Mouse (Mus musculus) stomach, embryonic 14.5 days (tissue): ENCODE measurements around the gene Kcnd3. TPM values are rescaled to one million over a fixed set of nuclear protein-coding genes. Genes with fewer than 3 reads are reported as not detected.
A peak's percentile ranks its signal among the peaks of the same experiment; 100 is the strongest.

ENCODE experiments used
- ATAC-seq: fragments of 200-750 bp; cut with Nextera tagmentation; 2 replicates; pipeline ENCODE4 v1.8.0; 2017; ENCODE audit warnings: low read depth, moderate TSS enrichment; ENCODE audit not compliant: insufficient number of reproducible peaks, insufficient read depth, low FRiP score
- H3K27ac ChIP-seq: fragments of 300-500 bp; sonication (generic); 2 replicates; pipeline ENCODE4 v1.5.1; 2014; ENCODE audit warnings: mild to moderate bottlenecking, low read length, moderate library complexity, mixed read lengths
- H3K27me3 ChIP-seq: fragments of 300-500 bp; sonication (generic); 2 replicates; pipeline ENCODE4 v1.6.1; 2014; ENCODE audit warnings: low read length, control low read depth, mixed read lengths; ENCODE audit not compliant: control insufficient read depth, insufficient read depth
- H3K36me3 ChIP-seq: fragments of 300-500 bp; sonication (generic); 2 replicates; pipeline ENCODE4 v1.6.1; 2014; ENCODE audit warnings: mild to moderate bottlenecking, control low read depth, low read length, moderate library complexity, mixed read lengths; ENCODE audit not compliant: control insufficient read depth, insufficient read depth
- H3K4me1 ChIP-seq: fragments of 300-500 bp; sonication (generic); 2 replicates; pipeline ENCODE4 v1.6.1; 2014; ENCODE audit warnings: low read length, control low read depth, mixed read lengths; ENCODE audit not compliant: control insufficient read depth, insufficient read depth
- H3K4me2 ChIP-seq: fragments of 300-500 bp; sonication (generic); replicated peaks from 2 replicates; pipeline ENCODE4 v1.6.1; 2014; ENCODE audit warnings: low read depth, low read length, control low read depth
- H3K4me3 ChIP-seq: fragments of 300-500 bp; sonication (generic); 2 replicates; pipeline ENCODE4 v1.5.1; 2014; ENCODE audit warnings: low read depth, low read length, control low read depth
- H3K9ac ChIP-seq: fragments of 300-500 bp; sonication (generic); replicated peaks from 2 replicates; pipeline ENCODE4 v1.6.1; 2014; ENCODE audit warnings: low read depth, mild to moderate bottlenecking, control low read depth, low read length, moderate library complexity, mixed read lengths
- H3K9me3 ChIP-seq: fragments of 300-500 bp; sonication (generic); 2 replicates; pipeline ENCODE4 v1.6.1; 2016; ENCODE audit warnings: low read depth, low read length, control low read depth; ENCODE audit not compliant: control insufficient read depth
- WGBS: fragments of 180-500 bp; shearing (Covaris S2); extraction: QIAGEN DNeasy Blood & Tissue Kit; methylation state at CpG from one replicate; pipeline ENCODE4 v1.1.7; 2014; 5-methylcytosine and 5-hydroxymethylcytosine counted together
- polyA plus RNA-seq: library from polyadenylated mRNA; unstranded; fragments of >200 nt; fragmentation: Nextera tagmentation; extraction: Ambion mirVana; gene quantifications from 2 replicates; pipeline ENCODE4 v1.2.1, GENCODE M21; 2014

Gene Kcnd3
- polyA plus RNA-seq, 1 experiment from 2014 or later, result 14.4 TPM

DNA sequence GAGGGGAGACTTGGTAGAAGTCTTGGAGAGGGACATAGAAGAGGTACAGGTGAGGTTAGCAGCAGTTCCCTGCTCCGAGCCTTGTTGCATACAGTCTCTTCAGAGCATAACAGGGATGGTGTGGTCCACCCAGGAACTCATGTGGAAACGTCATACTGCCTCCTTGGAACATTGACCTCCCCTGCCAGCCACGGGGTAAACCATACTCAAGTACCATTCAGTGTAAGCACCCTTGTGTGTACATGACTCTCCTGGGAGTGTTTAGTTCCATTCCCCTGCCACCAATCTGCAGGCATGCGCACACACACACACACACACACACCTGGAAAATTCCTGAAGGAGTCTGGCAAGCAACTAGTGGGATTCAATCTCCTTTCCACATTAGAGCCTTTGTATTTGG is 90.6 kb downstream of the Kcnd3 start:
- 78% methylated on average over 4 of the region's 4 CpGs for WGBS
- Histone ChIP-seq H3K4me1 (peaks cover 8% of the 10 kb centered on the region; the same call in 1 of the 2 replicates), H3K4me3 (no peak overlapping the region)

DNA sequence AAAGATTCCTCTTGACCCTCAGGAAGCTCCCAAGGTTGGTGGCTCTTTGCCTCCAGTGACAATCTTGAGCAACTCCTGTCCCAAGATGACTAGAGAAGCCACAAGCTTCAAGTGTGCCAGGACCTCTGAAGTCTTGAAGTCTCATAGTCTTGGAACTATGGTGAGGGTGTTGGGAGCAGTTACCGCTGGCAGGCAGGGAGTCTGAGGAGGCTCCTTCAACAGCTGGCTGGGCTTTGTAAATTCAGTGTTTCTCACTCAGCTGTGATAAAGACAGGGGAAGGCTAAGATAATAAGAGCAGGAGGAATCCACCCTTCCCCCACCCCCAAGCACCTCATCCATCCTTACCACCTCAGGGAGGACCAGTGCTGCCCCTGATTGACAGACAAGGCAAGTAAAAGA is 92.0 kb downstream of the Kcnd3 start:
- WGBS, result 55% methylated on average over 1 of the region's 1 CpGs
- Histone ChIP-seq H3K9ac (no peak overlapping the region), H3K27me3 (no peaks in the 10 kb centered on the region)

More for the DNA sequence above, 90.6 kb downstream of the Kcnd3 start:
- no peak overlapping the region for H3K27ac ChIP-seq
- no peaks in the 10 kb centered on the region for H3K27me3 ChIP-seq
- no peak for ATAC-seq
- H3K36me3 ChIP-seq, result no peaks in the 10 kb centered on the region
- H3K9ac ChIP-seq, result no peak overlapping the region
- no peak overlapping the region for H3K4me2 ChIP-seq
- no peaks in the 10 kb centered on the region for H3K9me3 ChIP-seq

DNA sequence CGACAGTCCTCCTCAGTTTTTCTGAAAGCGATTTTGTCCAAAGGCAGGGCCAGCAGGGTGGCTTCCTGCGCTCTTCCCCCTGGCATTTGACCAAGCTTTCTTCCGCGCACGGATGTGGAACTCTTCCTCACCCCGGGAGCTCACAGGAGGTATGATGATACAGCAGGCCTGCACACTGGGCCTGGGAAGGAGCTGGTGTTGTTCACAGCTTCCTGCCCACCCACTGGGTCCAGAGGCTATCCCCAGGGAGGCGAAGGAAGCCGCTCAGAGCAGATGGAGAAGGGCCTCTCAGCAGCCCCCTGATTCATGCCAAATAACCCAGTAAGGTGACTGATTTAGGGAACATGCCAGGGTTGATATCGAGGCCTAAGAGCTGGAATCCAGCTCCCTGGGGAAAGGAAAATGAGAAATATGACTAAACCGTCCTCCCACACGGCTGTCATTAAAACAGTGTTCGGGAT is 94.5 kb downstream of the Kcnd3 start:
- Histone ChIP-seq H3K4me1 (no peaks in the 10 kb centered on the region), H3K9ac (no peak overlapping the region), H3K36me3 (no peaks in the 10 kb centered on the region), H3K27ac (no peak overlapping the region), H3K4me3 (no peak overlapping the region), H3K4me2 (no peak overlapping the region), H3K27me3 (no peaks in the 10 kb centered on the region), H3K9me3 (no peaks in the 10 kb centered on the region)
- ATAC-seq, result no peak
- WGBS, result 46% methylated on average over 13 of the region's 13 CpGs

More for the DNA sequence above, 92.0 kb downstream of the Kcnd3 start:
- H3K4me1 ChIP-seq, result peaks cover 4% of the 10 kb centered on the region; the same call in 1 of the 2 replicates
- H3K36me3 ChIP-seq, result no peaks in the 10 kb centered on the region
- no peak overlapping the region for H3K27ac ChIP-seq
- no peak overlapping the region for H3K4me3 ChIP-seq
- ATAC-seq, result no peak
- H3K9me3 ChIP-seq, result no peaks in the 10 kb centered on the region
- no peak overlapping the region for H3K4me2 ChIP-seq

DNA sequence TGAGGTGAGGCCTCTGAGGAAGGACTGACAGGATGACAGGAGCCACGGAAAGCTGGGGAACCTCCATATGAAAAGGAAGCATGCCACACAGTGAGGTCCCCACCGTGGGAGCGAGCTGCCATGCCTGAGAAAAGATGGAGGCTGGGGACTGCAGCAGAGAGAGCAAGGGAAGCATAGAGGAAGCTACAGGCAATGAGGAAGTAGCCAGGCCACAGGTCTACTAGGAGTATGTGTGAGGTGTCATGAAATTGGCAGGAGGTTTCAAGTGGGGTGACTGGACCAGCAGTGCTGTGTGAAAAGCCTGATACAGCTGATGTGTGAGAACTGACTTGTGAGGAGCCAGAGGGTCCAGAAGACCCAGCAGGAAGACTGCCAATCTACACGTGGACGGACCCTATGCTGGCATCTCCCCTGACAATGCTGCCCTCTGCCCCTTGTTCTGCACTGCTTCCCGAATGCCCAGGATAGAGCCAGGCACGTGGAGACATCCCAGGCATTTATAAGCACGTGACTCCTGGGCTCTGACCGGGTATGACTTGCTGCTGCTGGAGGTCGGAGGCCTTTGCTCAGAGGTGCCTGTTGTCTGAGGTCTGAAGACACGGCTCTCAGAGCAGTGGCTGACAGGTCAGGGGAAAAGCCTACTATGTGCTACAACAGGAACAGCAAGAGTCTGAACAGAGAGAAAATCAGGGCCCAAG is 96.1 kb downstream of the Kcnd3 start:
- Histone ChIP-seq H3K27ac (no peak overlapping the region), H3K4me1 (no peaks in the 10 kb centered on the region), H3K27me3 (no peaks in the 10 kb centered on the region), H3K36me3 (no peaks in the 10 kb centered on the region), H3K9ac (no peak overlapping the region), H3K4me3 (no peak overlapping the region), H3K4me2 (no peak overlapping the region), H3K9me3 (no peaks in the 10 kb centered on the region)
- no peak for ATAC-seq
- WGBS, result 78% methylated on average over 11 of the region's 11 CpGs

DNA sequence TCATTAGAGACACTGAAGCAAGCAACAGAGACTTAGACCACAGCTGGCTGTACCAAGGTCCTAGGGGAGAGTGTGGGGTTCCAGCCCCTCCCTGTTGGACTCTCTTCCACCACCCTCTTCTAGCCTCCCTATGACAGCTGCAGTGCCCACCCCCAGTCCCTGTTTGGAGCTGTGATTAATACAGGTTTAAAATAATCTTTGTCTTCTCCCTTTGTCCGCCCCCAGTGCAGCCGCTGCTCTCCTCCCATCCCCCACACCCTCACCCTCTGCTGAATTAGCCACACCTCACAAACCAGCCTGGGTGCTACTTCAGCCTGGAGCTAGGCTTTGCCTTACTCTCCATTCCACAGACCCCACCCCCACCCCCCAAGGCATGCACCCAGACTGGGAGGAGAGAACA is 107.3 kb downstream of the Kcnd3 start:
- H3K4me1 ChIP-seq, result no peaks in the 10 kb centered on the region; the same call in 1 of the 2 replicates
- peak; percentile 42; the same call in 1 of the 2 replicates for ATAC-seq
- no peaks in the 10 kb centered on the region for H3K36me3 ChIP-seq
- H3K9ac ChIP-seq, result no peak overlapping the region
- no peaks in the 10 kb centered on the region for H3K27me3 ChIP-seq
- WGBS, result 3% methylated on average over 2 of the region's 2 CpGs
- no peaks in the 10 kb centered on the region for H3K9me3 ChIP-seq
- H3K4me2 ChIP-seq, result no peak overlapping the region
- no peak overlapping the region for H3K27ac ChIP-seq
- no peak overlapping the region for H3K4me3 ChIP-seq

DNA sequence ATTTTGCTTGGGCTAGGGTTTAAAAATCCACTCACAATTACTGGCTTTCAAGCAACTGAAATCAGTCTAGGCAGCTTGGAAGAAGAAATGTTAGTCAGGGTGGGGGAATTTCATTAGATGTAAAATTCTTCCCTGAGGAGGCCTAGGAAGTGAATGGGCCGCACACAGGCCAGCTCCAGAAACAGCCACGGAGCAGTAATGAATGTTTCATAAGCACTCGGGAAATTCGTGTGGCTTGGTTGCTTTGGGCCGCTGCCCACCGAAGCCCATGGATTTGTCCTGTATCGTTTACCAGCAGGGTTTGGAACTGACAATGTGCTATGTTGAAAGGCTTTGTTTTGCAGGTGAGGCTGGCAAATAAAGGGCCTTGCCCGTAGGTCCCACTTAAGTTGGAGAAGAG is 114.8 kb downstream of the Kcnd3 start:
- Histone ChIP-seq H3K4me2 (no peak overlapping the region), H3K36me3 (no peaks in the 10 kb centered on the region), H3K4me1 (no peaks in the 10 kb centered on the region; the same call in 1 of the 2 replicates), H3K9ac (no peak overlapping the region), H3K27me3 (no peaks in the 10 kb centered on the region), H3K4me3 (no peak overlapping the region), H3K9me3 (no peaks in the 10 kb centered on the region), H3K27ac (no peak overlapping the region)
- 75% methylated on average over 8 of the region's 8 CpGs for WGBS
- ATAC-seq, result no peak

DNA sequence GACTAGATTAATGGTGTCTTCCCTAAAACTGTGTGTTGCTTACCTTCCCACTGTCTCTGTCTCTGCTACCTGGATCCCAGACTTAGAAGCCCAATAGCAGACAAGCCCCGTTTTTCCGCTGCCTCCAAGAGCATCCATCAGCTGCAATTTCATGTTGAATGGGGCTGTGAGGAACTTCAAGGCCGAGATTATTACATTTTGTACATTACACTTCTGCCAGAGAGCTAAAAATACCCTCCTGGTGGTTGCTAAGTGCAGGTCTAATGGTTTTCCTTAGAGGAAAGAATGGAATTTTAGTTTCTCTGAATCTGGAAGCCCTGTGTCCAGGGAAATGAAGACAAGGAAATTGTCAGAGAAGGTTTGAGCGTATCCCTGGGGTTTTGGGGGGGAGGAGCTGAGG is 115.3 kb downstream of the Kcnd3 start:
- Histone ChIP-seq H3K4me3 (no peak overlapping the region), H3K27ac (no peak overlapping the region), H3K4me1 (no peaks in the 10 kb centered on the region; the same call in 1 of the 2 replicates), H3K36me3 (no peaks in the 10 kb centered on the region), H3K9me3 (no peaks in the 10 kb centered on the region), H3K27me3 (no peaks in the 10 kb centered on the region), H3K9ac (no peak overlapping the region), H3K4me2 (no peak overlapping the region)
- WGBS, result 61% methylated on average over 4 of the region's 4 CpGs
- no peak for ATAC-seq

DNA sequence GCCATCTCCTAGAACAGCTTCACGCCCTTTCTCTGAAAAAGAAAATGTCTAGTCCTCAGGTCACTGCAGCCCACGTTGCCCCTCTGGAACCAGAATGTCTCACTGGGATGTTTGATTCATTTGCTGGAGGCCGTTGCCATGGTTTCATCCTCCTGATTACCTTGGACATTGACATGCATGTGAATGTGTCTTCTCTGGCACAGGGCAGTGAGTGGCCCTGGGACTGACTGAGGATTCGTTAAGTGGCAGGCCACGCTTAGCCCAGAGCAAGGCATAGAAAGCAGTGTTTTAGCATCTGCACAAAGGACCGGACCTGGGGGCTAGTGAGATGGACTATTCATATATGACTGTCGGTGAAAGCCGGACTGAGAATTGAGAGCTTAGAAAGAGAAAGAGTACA is 116.3 kb downstream of the Kcnd3 start:
- no peaks in the 10 kb centered on the region; the same call in 1 of the 2 replicates for H3K4me1 ChIP-seq
- no peaks in the 10 kb centered on the region for H3K36me3 ChIP-seq
- H3K9me3 ChIP-seq, result no peaks in the 10 kb centered on the region
- H3K27ac ChIP-seq, result no peak overlapping the region
- WGBS, result 64% methylated on average over 8 of the region's 8 CpGs
- no peak overlapping the region for H3K4me2 ChIP-seq
- no peaks in the 10 kb centered on the region for H3K27me3 ChIP-seq
- H3K4me3 ChIP-seq, result no peak overlapping the region
- ATAC-seq, result no peak
- H3K9ac ChIP-seq, result no peak overlapping the region

DNA sequence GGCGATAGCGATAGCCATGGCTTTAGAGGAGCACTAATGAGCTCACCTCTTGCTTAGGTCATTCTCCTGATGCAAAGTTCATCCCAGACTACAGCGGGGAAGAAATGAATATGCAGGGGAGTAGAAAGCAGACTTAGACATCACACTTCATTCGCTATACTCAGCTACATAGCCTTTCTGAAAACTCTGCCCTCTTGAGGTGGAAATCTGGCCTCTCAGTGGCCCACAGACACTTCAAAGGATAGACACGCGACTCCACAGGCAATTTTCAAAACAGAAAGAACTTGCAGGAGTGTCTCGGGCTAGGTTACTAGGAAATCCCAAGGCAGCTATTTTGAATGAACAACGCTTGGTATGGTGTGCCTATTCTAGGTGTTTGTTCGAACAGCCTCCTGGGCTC is 116.7 kb downstream of the Kcnd3 start:
- Histone ChIP-seq H3K4me1 (no peaks in the 10 kb centered on the region; the same call in 1 of the 2 replicates), H3K27me3 (no peaks in the 10 kb centered on the region), H3K36me3 (no peaks in the 10 kb centered on the region), H3K9me3 (no peaks in the 10 kb centered on the region), H3K4me2 (no peak overlapping the region), H3K27ac (no peak overlapping the region), H3K9ac (no peak overlapping the region), H3K4me3 (no peak overlapping the region)
- ATAC-seq, result no peak
- WGBS, result 83% methylated on average over 9 of the region's 9 CpGs
